7 mouse cellular contexts compared by ENCODE assay signal in the genomic region with DNA sequence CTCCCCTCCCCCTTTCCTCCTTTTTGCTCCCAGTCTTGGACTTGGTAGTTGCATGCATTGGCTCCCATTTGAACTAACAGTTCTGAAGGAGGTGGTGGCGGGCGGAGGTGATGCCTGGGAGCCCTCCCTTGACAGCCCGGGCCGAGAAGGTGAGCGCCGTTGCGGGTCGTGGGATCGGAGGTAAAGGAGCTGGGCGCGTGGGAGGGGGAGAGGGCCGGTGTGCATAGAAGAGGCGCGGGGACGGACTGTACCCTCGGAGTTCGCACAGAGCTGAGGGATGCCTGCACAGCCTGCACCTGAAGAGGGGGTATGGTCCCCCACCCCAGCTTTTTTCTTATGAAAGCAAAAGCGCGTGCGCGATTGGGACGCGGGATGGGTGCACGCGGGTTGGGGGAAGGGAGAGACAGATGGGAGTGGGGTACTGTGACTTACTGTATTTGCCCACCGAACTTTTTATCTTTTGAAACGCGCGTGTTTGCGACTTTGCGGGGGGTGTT. TPM values are rescaled to one million over a fixed set of nuclear protein-coding genes. Genes with fewer than 3 reads are reported as not detected.
DNase-seq lines count a peak whose midpoint lies in the region; ATAC-seq and TF ChIP-seq lines count a peak whose summit lies in the region.

No protein-coding gene starts in this region.

- H3K36me3 ChIP-seq in heart, embryonic 13.5 days, result peaks cover 45% of the 10 kb centered on the region
- peaks cover 42% of the 10 kb centered on the region for H3K36me3 ChIP-seq in limb, embryonic 10.5 days
- no peaks in the 10 kb centered on the region; the same call in 1 of the 2 replicates for H3K36me3 ChIP-seq in midbrain, embryonic 11.5 days (ENCODE audit: control insufficient read depth, insufficient read depth, low read length)

- no peak for TF ChIP-seq CTCF in cortical plate, adult 2 months (IDR thresholded peaks at IDR 0.05; ENCODE audit: extremely low read depth, insufficient read depth, low read length)

- H3K9ac ChIP-seq in heart, embryonic 13.5 days, result peak overlapping the region; percentile 87
- peak overlapping the region; percentile 77 for H3K9ac ChIP-seq in midbrain, embryonic 11.5 days (ENCODE audit: low read length)

- peak overlapping the region; percentile 87 for H3K4me3 ChIP-seq in cortical plate, adult 2 months (ENCODE audit: insufficient read depth, low read length)
- peak overlapping the region; percentile 76 for H3K4me3 ChIP-seq in heart, embryonic 13.5 days
- H3K4me3 ChIP-seq in limb, embryonic 10.5 days, result peak overlapping the region; percentile 69
- H3K4me3 ChIP-seq in midbrain, embryonic 11.5 days (ENCODE audit: low read depth, low read length), result peak overlapping the region; percentile 58

- H3K4me2 ChIP-seq in heart, embryonic 13.5 days, result peak overlapping the region; percentile 72
- H3K4me2 ChIP-seq in midbrain, embryonic 11.5 days, result peak overlapping the region; percentile 64

- no peaks in the 10 kb centered on the region for H3K27me3 ChIP-seq in heart, embryonic 13.5 days (replicated peaks)
- H3K27me3 ChIP-seq in limb, embryonic 10.5 days (ENCODE audit: low read depth, poor library complexity, severe bottlenecking), result no peaks in the 10 kb centered on the region
- no peaks in the 10 kb centered on the region for H3K27me3 ChIP-seq in midbrain, embryonic 11.5 days (ENCODE audit: control insufficient read depth, insufficient read depth, low read length)

- H3K4me1 ChIP-seq in cortical plate, adult 2 months (ENCODE audit: control insufficient read depth, insufficient read depth, low read length), result no peaks in the 10 kb centered on the region
- H3K4me1 ChIP-seq in heart, embryonic 13.5 days, result peaks cover 17% of the 10 kb centered on the region
- H3K4me1 ChIP-seq in limb, embryonic 10.5 days, result peaks cover 5% of the 10 kb centered on the region; the same call in 1 of the 2 replicates
- no peaks in the 10 kb centered on the region for H3K4me1 ChIP-seq in midbrain, embryonic 11.5 days (ENCODE audit: control insufficient read depth, insufficient read depth, low read length)

- H3K27ac ChIP-seq in cortical plate, adult 2 months (ENCODE audit: insufficient read depth, low read length), result peak overlapping the region; percentile 96
- H3K27ac ChIP-seq in heart, embryonic 13.5 days (replicated peaks), result peak overlapping the region; percentile 94
- peak overlapping the region; percentile 90 for H3K27ac ChIP-seq in limb, embryonic 10.5 days
- H3K27ac ChIP-seq in midbrain, embryonic 11.5 days (ENCODE audit: low read depth, low read length), result peak overlapping the region; percentile 73

- peak; percentile 32; the same call in 1 of the 2 replicates for ATAC-seq in heart, embryonic 13.5 days (ENCODE audit: extremely low read depth, insufficient number of reproducible peaks, low FRiP score, low TSS enrichment)
- peak; percentile 63 for ATAC-seq in midbrain, embryonic 11.5 days (ENCODE audit: low FRiP score)

- no peak for TF ChIP-seq POLR2A in cortical plate, adult 2 months (IDR thresholded peaks at IDR 0.05; ENCODE audit: extremely low read depth, insufficient read depth, low read length)

- H3K9me3 ChIP-seq in heart, embryonic 13.5 days, result no peaks in the 10 kb centered on the region
- H3K9me3 ChIP-seq in limb, embryonic 10.5 days (replicated peaks), result no peaks in the 10 kb centered on the region
- H3K9me3 ChIP-seq in midbrain, embryonic 11.5 days (ENCODE audit: control insufficient read depth, low read length), result no peaks in the 10 kb centered on the region; the same call in 1 of the 2 replicates

- WGBS in heart, embryonic 13.5 days, result 9% methylated on average over 31 of the region's 31 CpGs
- 12% methylated on average over 31 of the region's 31 CpGs for WGBS in limb, embryonic 10.5 days
- WGBS in midbrain, embryonic 11.5 days, result 23% methylated on average over 31 of the region's 31 CpGs

- peak; percentile 22 to 48 for DNase-seq in right cerebral cortex, adult 2 months (ENCODE audit: low spot score in 2 of 2)
- DNase-seq in right cerebral cortex, adult 18-20 months, result no peak
- peak; percentile 55 for DNase-seq in limb, embryonic 10.5 days (ENCODE audit: low spot score)
- DNase-seq in midbrain, embryonic 11.5 days (ENCODE audit: low spot score, missing footprints), result no peak
- peak; percentile 47 to 61 for DNase-seq in thymus, adult 18-20 months

RNA-seq across cellular contexts. Expression of a gene that starts 0.5 kb away (rescaled TPM):
- 196 and 210 TPM in 2 replicates for polyA plus RNA-seq in cortical plate, adult 2 months (2012; rRNA removed)
- 332 and 376 TPM in 2 replicates for polyA plus RNA-seq in heart, embryonic 13.5 days (2015; fragmentation: Nextera tagmentation; extraction: Ambion mirVana)
- polyA plus RNA-seq in limb, embryonic 10.5 days (2016; fragmentation: Nextera tagmentation; extraction: Ambion mirVana), result 181 and 186 TPM in 2 replicates
- polyA plus RNA-seq in midbrain, embryonic 11.5 days (2014; fragmentation: Nextera tagmentation; extraction: Ambion mirVana), result 193 and 197 TPM in 2 replicates

RNA-seq across cellular contexts. Expression of a gene that starts 0.6 kb away (rescaled TPM):
- polyA plus RNA-seq in cortical plate, adult 2 months (2012; rRNA removed), result 52.9 and 54.3 TPM in 2 replicates
- 41.4 and 41.8 TPM in 2 replicates for polyA plus RNA-seq in heart, embryonic 13.5 days (2015; fragmentation: Nextera tagmentation; extraction: Ambion mirVana)
- 110 and 111 TPM in 2 replicates for polyA plus RNA-seq in limb, embryonic 10.5 days (2016; fragmentation: Nextera tagmentation; extraction: Ambion mirVana)
- 56.8 and 72.4 TPM in 2 replicates for polyA plus RNA-seq in midbrain, embryonic 11.5 days (2014; fragmentation: Nextera tagmentation; extraction: Ambion mirVana)

RNA-seq across cellular contexts. Expression of a gene that starts 40.2 kb away (rescaled TPM):
- polyA plus RNA-seq in cortical plate, adult 2 months (2012; rRNA removed), result 254 and 256 TPM in 2 replicates
- 165 TPM in 2 replicates for polyA plus RNA-seq in heart, embryonic 13.5 days (2015; fragmentation: Nextera tagmentation; extraction: Ambion mirVana)
- 228 and 240 TPM in 2 replicates for polyA plus RNA-seq in limb, embryonic 10.5 days (2016; fragmentation: Nextera tagmentation; extraction: Ambion mirVana)
- 278 and 279 TPM in 2 replicates for polyA plus RNA-seq in midbrain, embryonic 11.5 days (2014; fragmentation: Nextera tagmentation; extraction: Ambion mirVana)

Comparison
In these comparisons a context has a peak if more than half of its experiments do, and no peak if none do; other contexts are left out.
1. DNase-seq: peak in right cerebral cortex, adult 2 months (2 of 2), limb, embryonic 10.5 days (single experiment) and thymus, adult 18-20 months (2 of 2); none in right cerebral cortex, adult 18-20 months (single experiment) and midbrain, embryonic 11.5 days (single experiment).
2. Peak in every context shown above with its lines, with median percentiles within 50 percentile points of each other: H3K27ac ChIP-seq and H3K4me3 ChIP-seq.